Mouse (Mus musculus) stomach, postnatal 0 days (tissue): Measurements from ENCODE around the gene Zbtb9. TPM values are rescaled to one million over a fixed set of nuclear protein-coding genes. Genes with fewer than 3 reads are reported as not detected.
"Not testable (repeated sequence)": the region's sequence is repeated elsewhere in the genome, so short reads cannot be mapped to it uniquely, and the experiment has no call there.

Source experiments
- ATAC-seq: fragments of 200-750 bp; cut with Nextera tagmentation; 2 replicates; pipeline ENCODE4 v1.8.0; 2017; ENCODE audit not compliant: low FRiP score, low TSS enrichment
- DNase-seq: peaks from one replicate; pipeline ENCODE4 v3.0.0-alpha.2; 2016; ENCODE audit warnings: low spot score
- H3K27ac ChIP-seq: fragments of 300-500 bp; sonication (generic); replicated peaks from 2 replicates; pipeline ENCODE4 v1.5.1; 2014; ENCODE audit warnings: mild to moderate bottlenecking, control low read depth
- H3K27me3 ChIP-seq: fragments of 300-500 bp; sonication (generic); 2 replicates; pipeline ENCODE4 v1.6.1; 2014; ENCODE audit warnings: low read length; ENCODE audit not compliant: control insufficient read depth, insufficient read depth
- H3K36me3 ChIP-seq: fragments of 300-500 bp; sonication (generic); 2 replicates; pipeline ENCODE4 v1.6.1; 2014; ENCODE audit warnings: low read length, mixed read lengths; ENCODE audit not compliant: control insufficient read depth, insufficient read depth
- H3K4me1 ChIP-seq: fragments of 300-500 bp; sonication (generic); replicated peaks from 2 replicates; pipeline ENCODE4 v1.6.1; 2014; ENCODE audit warnings: antibody characterized with exemption; ENCODE audit not compliant: control insufficient read depth, insufficient read depth
- H3K4me2 ChIP-seq: fragments of 300-500 bp; sonication (generic); replicated peaks from 2 replicates; pipeline ENCODE4 v1.6.1; 2014; ENCODE audit warnings: low read depth, mild to moderate bottlenecking, control low read depth, moderate library complexity
- H3K4me3 ChIP-seq: fragments of 300-500 bp; sonication (generic); 2 replicates; pipeline ENCODE4 v1.5.1; 2014; ENCODE audit warnings: low read depth, low read length, control low read depth
- H3K9ac ChIP-seq: fragments of 300-500 bp; sonication (generic); 2 replicates; pipeline ENCODE4 v1.6.1; 2014; ENCODE audit warnings: mild to moderate bottlenecking, low read length, control low read depth, mixed read lengths
- H3K9me3 ChIP-seq: fragments of 300-500 bp; sonication (generic); 2 replicates; pipeline ENCODE4 v1.6.1; 2016; ENCODE audit warnings: low read length; ENCODE audit not compliant: control insufficient read depth
- CTCF ChIP-seq: IDR thresholded peaks from 2 replicates; pipeline ENCODE4 v1.5.1; 2016; ENCODE audit warnings: antibody characterized with exemption, low read depth, mild to moderate bottlenecking, moderate library complexity
- EP300 ChIP-seq: optimal IDR thresholded peaks from 2 replicates; pipeline ENCODE3; 2016; ENCODE audit warnings: antibody characterized with exemption
- WGBS: fragments of 180-500 bp; shearing (Covaris S2); extraction: QIAGEN DNeasy Blood & Tissue Kit; methylation state at CpG from one replicate; pipeline ENCODE4 v1.1.7; 2014; 5-methylcytosine and 5-hydroxymethylcytosine counted together
- polyA plus RNA-seq: library from polyadenylated mRNA; unstranded; fragments of >200 nt; fragmentation: Nextera tagmentation; extraction: Ambion mirVana; gene quantifications from 2 replicates; pipeline ENCODE4 v1.2.1, GENCODE M21; 2015

Zbtb9 gene
- 6.9 and 7.8 TPM in 2 replicates for polyA plus RNA-seq

GRCm38 (mm10) chr17:26972703-26973574, at the start of gene Zbtb9:
Gene Zbtb9, plus strand, starts transcription at chr17:26973167.
- H3K9ac ChIP-seq = peak within 1 kb of the TSS; percentile 86
- H3K4me3 ChIP-seq = peak within 1 kb of the TSS; percentile 75
- peak within 1 kb of the TSS; percentile 89 for H3K4me2 ChIP-seq
- ATAC-seq (peak; percentile 99), DNase-seq (peak; percentile 98)
- no peaks in the 10 kb centered on the region for H3K27me3 ChIP-seq
- H3K4me1 ChIP-seq = peaks cover 7% of the 10 kb centered on the region; the same call in 1 of the 2 replicates
- H3K36me3 ChIP-seq = 0 out of 2 replicates have a peak, but pooled peaks cover 4% of the 10 kb centered on the region
- no peak for TF ChIP-seq EP300
- no peak for TF ChIP-seq CTCF
- under 1% methylated on average over 72 of the region's 75 CpGs for WGBS
- H3K9me3 ChIP-seq = no peaks in the 10 kb centered on the region
- H3K27ac ChIP-seq = peak within 1 kb of the TSS; percentile 91

- not testable (repeated sequence) for H3K27me3 ChIP-seq, H3K4me2 ChIP-seq, H3K9me3 ChIP-seq, H3K4me1 ChIP-seq, H3K27ac ChIP-seq, H3K36me3 ChIP-seq, DNase-seq, H3K4me3 ChIP-seq, H3K9ac ChIP-seq, ATAC-seq
- WGBS = 94% methylated on average over 9 of the region's 9 CpGs
Observed at GRCm38 (mm10) chr17:26925414-26925813, 47.6 kb upstream of the Zbtb9 start.

- H3K4me1 ChIP-seq, H3K27ac ChIP-seq, H3K27me3 ChIP-seq, H3K4me3 ChIP-seq, H3K9ac ChIP-seq, H3K4me2 ChIP-seq, H3K36me3 ChIP-seq, H3K9me3 ChIP-seq: not testable (repeated sequence)
- 65% methylated on average over 7 of the region's 7 CpGs for WGBS
- DNase-seq = peak; percentile 60
- ATAC-seq = peak; percentile 25; the same call in 1 of the 2 replicates
- TF ChIP-seq CTCF = peak; percentile 75
Observed at GRCm38 (mm10) chr17:26931795-26932194, 41.2 kb upstream of the Zbtb9 start.

GRCm38 (mm10) chr17:26932839-26933398, 40.0 kb upstream of the Zbtb9 start, which contains the start of gene Phf1:
Gene Phf1, plus strand, starts transcription at chr17:26933052.
- H3K9me3 ChIP-seq = no peaks in the 10 kb centered on the region
- H3K4me1 ChIP-seq = peaks cover 1% of the 10 kb centered on the region
- no peaks in the 10 kb centered on the region; the same call in 1 of the 2 replicates for H3K36me3 ChIP-seq
- peak within 1 kb of the TSS; percentile 99 for H3K4me2 ChIP-seq
- ATAC-seq (peak; percentile 88), DNase-seq (peak; percentile 98)
- TF ChIP-seq EP300 (no peak), CTCF (0 out of 2 replicates have a peak, but pooled peaks have one; percentile 1)
- peak within 1 kb of the TSS; percentile 71 for H3K27ac ChIP-seq
- no peaks in the 10 kb centered on the region for H3K27me3 ChIP-seq
- peak within 1 kb of the TSS; percentile 71 for H3K4me3 ChIP-seq
- peak within 1 kb of the TSS; percentile 76 for H3K9ac ChIP-seq
- WGBS = 1% methylated on average over 32 of the region's 43 CpGs

- Histone ChIP-seq H3K36me3 (no peaks in the 10 kb centered on the region; the same call in 1 of the 2 replicates), H3K27ac (peak overlapping the region; percentile 71), H3K27me3 (no peaks in the 10 kb centered on the region), H3K4me1 (peaks cover 5% of the 10 kb centered on the region), H3K4me3 (peak overlapping the region; percentile 71), H3K9me3 (no peaks in the 10 kb centered on the region), H3K4me2 (peak overlapping the region; percentile 99), H3K9ac (peak overlapping the region; percentile 76)
- ATAC-seq (peak; percentile 16), DNase-seq (no peak)
- TF ChIP-seq CTCF = no peak
- no peak for TF ChIP-seq EP300
- WGBS = 3% methylated on average over 12 of the region's 13 CpGs
Observed at GRCm38 (mm10) chr17:26933419-26933818, 39.5 kb upstream of the Zbtb9 start.
